Mouse (Mus musculus): Measurements from ENCODE around the gene Zfp775.

Gene Zfp775

GRCm38 (mm10) chr6:48628808-48629660 lies 27.2 kb downstream of the Zfp775 start:
- DNase-seq (ENCODE audit: low spot score): peak; percentile 25

GRCm38 (mm10) chr6:48629661-48630034 lies 27.8 kb downstream of the Zfp775 start:
- DNase-seq (ENCODE audit: low spot score): no peak

- DNase-seq (ENCODE audit: low spot score): no peak
Measured at GRCm38 (mm10) chr6:48630831-48631230, 29.0 kb downstream of the Zfp775 start.

- no peak for DNase-seq (ENCODE audit: low spot score)
Measured at GRCm38 (mm10) chr6:48635105-48635504, 33.2 kb downstream of the Zfp775 start.

- DNase-seq (ENCODE audit: low spot score): no peak
Measured at GRCm38 (mm10) chr6:48636515-48636914, 34.7 kb downstream of the Zfp775 start.

- no peak for DNase-seq (ENCODE audit: low spot score)
Measured at GRCm38 (mm10) chr6:48637811-48638500, 36.1 kb downstream of the Zfp775 start.

GRCm38 (mm10) chr6:48638553-48638952 lies 36.7 kb downstream of the Zfp775 start:
- DNase-seq (ENCODE audit: low spot score): no peak

GRCm38 (mm10) chr6:48641391-48641790 lies 39.5 kb downstream of the Zfp775 start:
- DNase-seq (ENCODE audit: low spot score): no peak

GRCm38 (mm10) chr6:48642764-48643292 lies 41.0 kb downstream of the Zfp775 start:
- DNase-seq (ENCODE audit: low spot score): peak; percentile 37

GRCm38 (mm10) chr6:48645660-48646308 lies 43.9 kb downstream of the Zfp775 start:
- peak; percentile 67 for DNase-seq (ENCODE audit: low spot score)

- no peak for DNase-seq (ENCODE audit: low spot score)
Measured at GRCm38 (mm10) chr6:48646309-48646690, 44.4 kb downstream of the Zfp775 start.

GRCm38 (mm10) chr6:48646995-48647394 lies 45.1 kb downstream of the Zfp775 start, which contains the start of gene Gimap8:
TSS of gene Gimap8 (plus strand) at chr6:48647234.
- DNase-seq (ENCODE audit: low spot score): no peak

GRCm38 (mm10) chr6:48647611-48648010 lies 45.7 kb downstream of the Zfp775 start:
- DNase-seq (ENCODE audit: low spot score): no peak

- DNase-seq (ENCODE audit: low spot score): no peak
Measured at GRCm38 (mm10) chr6:48648779-48649178, 46.9 kb downstream of the Zfp775 start.

- DNase-seq (ENCODE audit: low spot score): no peak
Measured at GRCm38 (mm10) chr6:48650041-48650440, 48.2 kb downstream of the Zfp775 start.

GRCm38 (mm10) chr6:48658721-48659120 lies 56.9 kb downstream of the Zfp775 start:
- DNase-seq (ENCODE audit: low spot score): no peak

GRCm38 (mm10) chr6:48664750-48665149 lies 62.9 kb downstream of the Zfp775 start:
- no peak for DNase-seq (ENCODE audit: low spot score)

GRCm38 (mm10) chr6:48665471-48665870 lies 63.6 kb downstream of the Zfp775 start:
- no peak for DNase-seq (ENCODE audit: low spot score)

- no peak for DNase-seq (ENCODE audit: low spot score)
Measured at GRCm38 (mm10) chr6:48666159-48666586, 64.3 kb downstream of the Zfp775 start.

GRCm38 (mm10) chr6:48668022-48668421 lies 66.2 kb downstream of the Zfp775 start:
- DNase-seq (ENCODE audit: low spot score): no peak

GRCm38 (mm10) chr6:48669446-48669969 lies 67.6 kb downstream of the Zfp775 start:
- DNase-seq (ENCODE audit: low spot score): no peak
